Mouse (Mus musculus) kidney, adult 2 months (tissue): ENCODE measurements at regions not wholly inside any gene's neighbourhood (a gene's known extent, or its start where the extent isn't known, plus 50 kb on each side); places are given as distances from the start of the nearest gene placed in this dataset.
A peak's percentile ranks its signal among the peaks of the same experiment; 100 is the strongest.

Source experiments
- DNase-seq: peaks from one replicate; pipeline ENCODE4 v3.0.0; 2021
- H3K27ac ChIP-seq: fragments of 200-500 bp; 2 replicates; pipeline ENCODE4 v1.5.1; 2012; ENCODE audit warnings: low read depth, low read length, control low read depth, inconsistent platforms; ENCODE audit not compliant: insufficient read depth
- H3K27me3 ChIP-seq: fragments of 200-500 bp; replicated peaks from 2 replicates; pipeline ENCODE4 v1.6.1; 2012; ENCODE audit warnings: mild to moderate bottlenecking, moderate library complexity, low read length, inconsistent platforms; ENCODE audit not compliant: control insufficient read depth, insufficient read depth
- H3K36me3 ChIP-seq: fragments of 200-500 bp; 2 replicates; pipeline ENCODE4 v1.6.1; 2012; ENCODE audit warnings: mild to moderate bottlenecking, moderate library complexity, low read length, inconsistent platforms; ENCODE audit not compliant: control insufficient read depth, insufficient read depth
- H3K4me1 ChIP-seq: fragments of 200-500 bp; 2 replicates; pipeline ENCODE4 v1.6.1; 2011; ENCODE audit warnings: low read length; ENCODE audit not compliant: control insufficient read depth, insufficient read depth
- H3K4me3 ChIP-seq: fragments of 200-500 bp; 2 replicates; pipeline ENCODE4 v1.5.1; 2011; ENCODE audit warnings: mild to moderate bottlenecking, low read depth, low read length, control low read depth; ENCODE audit not compliant: insufficient read depth
- CTCF ChIP-seq: fragments of 200-500 bp; conservative IDR thresholded peaks from 2 replicates; pipeline ENCODE4 v1.5.1; 2011; ENCODE audit warnings: low read depth, mild to moderate bottlenecking, control low read depth, low read length, moderate library complexity, mixed read lengths; ENCODE audit not compliant: insufficient read depth, insufficient read length
- POLR2A ChIP-seq: fragments of 200-500 bp; IDR thresholded peaks from one replicate; pipeline ENCODE4 v1.6.1; 2011; ENCODE audit warnings: low read depth, low read length, control low read depth
- WGBS: fragments of 180-500 bp; shearing (Covaris S2); methylation state at CpG from one replicate; pipeline ENCODE4 v1.1.7; 2018; 5-methylcytosine and 5-hydroxymethylcytosine counted together

DNA sequence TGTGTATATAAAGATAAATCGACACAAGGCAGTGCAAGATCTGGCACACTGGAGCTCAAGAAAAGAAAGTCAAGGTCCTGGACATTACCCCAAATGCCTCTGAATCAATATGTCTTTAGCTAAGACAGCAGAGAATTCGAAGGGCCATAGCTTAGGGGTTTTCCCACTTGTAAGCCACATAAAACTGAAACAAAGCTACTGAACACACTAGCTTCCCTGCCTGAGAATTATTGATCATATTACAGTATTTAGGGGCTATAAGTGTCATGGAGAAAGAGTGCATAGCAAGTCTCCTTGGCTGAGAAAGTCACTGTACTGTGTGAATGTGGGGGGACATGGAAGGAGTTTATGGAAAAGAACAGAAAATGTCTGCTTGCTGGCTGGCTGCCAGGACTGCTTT lies 207.3 kb upstream of the Htr1f start:
- no peaks in the 10 kb centered on the region for H3K4me1 ChIP-seq
- 75% methylated on average over 2 of the region's 2 CpGs for WGBS

DNA sequence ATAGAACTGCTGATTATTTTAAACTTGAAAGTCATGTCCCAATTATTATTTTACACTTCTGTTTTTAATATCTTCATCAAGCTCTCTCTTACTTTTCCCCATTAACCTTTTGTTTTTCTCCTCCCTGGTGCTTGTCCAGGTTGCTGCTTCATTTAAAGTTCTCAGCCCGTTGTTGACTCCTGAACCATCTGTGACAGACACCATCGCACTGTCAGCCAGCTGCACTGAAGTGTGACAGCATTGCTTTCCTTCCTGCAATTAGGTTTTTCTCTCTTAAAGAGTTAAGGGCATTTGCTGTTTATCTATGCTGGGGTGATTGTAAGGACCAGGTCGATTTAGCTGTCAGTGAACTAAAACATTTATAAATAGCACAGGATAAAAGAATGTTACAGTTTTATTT lies 205.3 kb upstream of the Pou1f1 start:
- no peaks in the 10 kb centered on the region for H3K27me3 ChIP-seq
- H3K27ac ChIP-seq, result no peak overlapping the region
- no peaks in the 10 kb centered on the region for H3K4me1 ChIP-seq
- no peak overlapping the region for H3K4me3 ChIP-seq
- H3K36me3 ChIP-seq, result no peaks in the 10 kb centered on the region
- DNase-seq, result no peak
- TF ChIP-seq POLR2A (no peak), CTCF (no peak)
- WGBS, result 17% methylated on average over 3 of the region's 3 CpGs

More for the DNA sequence above, 207.3 kb upstream of the Htr1f start:
- Histone ChIP-seq H3K27me3 (no peaks in the 10 kb centered on the region), H3K36me3 (no peaks in the 10 kb centered on the region), H3K27ac (no peak overlapping the region), H3K4me3 (no peak overlapping the region)
- DNase-seq, result no peak
- TF ChIP-seq CTCF (no peak), POLR2A (no peak)

DNA sequence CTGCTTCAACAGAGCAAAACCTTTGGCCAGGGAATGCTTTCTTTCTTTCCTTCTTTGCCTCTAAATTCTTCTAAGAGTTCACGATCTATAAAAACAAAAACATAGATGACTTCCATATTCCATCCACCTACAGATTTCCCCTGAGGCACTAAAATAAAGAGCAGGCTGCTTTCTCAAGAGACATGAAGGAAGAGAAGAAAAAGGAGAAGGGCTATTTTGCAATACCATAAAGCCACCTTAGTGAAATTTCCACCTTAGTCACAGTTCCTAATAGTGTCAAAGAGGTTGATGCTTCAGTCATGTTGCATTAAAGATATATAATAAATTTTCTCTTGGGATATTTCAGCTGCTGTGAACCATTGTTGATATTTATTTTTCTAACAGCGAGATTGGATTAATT lies 187.9 kb upstream of the Pou1f1 start:
- DNase-seq, result no peak
- H3K4me1 ChIP-seq, result no peaks in the 10 kb centered on the region
- no peaks in the 10 kb centered on the region for H3K36me3 ChIP-seq
- TF ChIP-seq POLR2A, result no peak
- no peak for TF ChIP-seq CTCF
- no peaks in the 10 kb centered on the region for H3K27me3 ChIP-seq
- no peak overlapping the region for H3K4me3 ChIP-seq
- H3K27ac ChIP-seq, result no peak overlapping the region
- WGBS, result 72% methylated on average over 2 of the region's 2 CpGs

DNA sequence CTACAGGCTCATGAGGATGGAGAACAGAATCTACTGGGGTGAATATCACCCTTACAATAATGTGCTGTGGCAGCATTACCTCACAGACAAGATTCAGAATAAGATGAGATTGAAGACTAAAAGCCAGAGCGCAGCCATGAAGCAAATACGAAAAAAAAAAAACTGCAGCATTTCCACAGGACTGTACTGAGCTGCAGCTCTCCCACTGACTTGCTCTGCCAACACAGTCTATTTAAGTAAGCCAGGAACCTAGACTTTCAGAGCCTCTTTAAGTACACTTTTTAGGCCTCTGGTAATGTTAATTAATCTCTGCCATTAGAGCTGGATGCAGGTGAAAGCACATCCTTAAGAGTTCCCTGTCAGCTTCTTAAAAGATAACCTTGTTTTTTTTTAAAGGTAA lies 181.1 kb upstream of the Pou1f1 start:
- 97% methylated on average over 2 of the region's 2 CpGs for WGBS
- Histone ChIP-seq H3K27ac (no peak overlapping the region), H3K36me3 (no peaks in the 10 kb centered on the region)

DNA sequence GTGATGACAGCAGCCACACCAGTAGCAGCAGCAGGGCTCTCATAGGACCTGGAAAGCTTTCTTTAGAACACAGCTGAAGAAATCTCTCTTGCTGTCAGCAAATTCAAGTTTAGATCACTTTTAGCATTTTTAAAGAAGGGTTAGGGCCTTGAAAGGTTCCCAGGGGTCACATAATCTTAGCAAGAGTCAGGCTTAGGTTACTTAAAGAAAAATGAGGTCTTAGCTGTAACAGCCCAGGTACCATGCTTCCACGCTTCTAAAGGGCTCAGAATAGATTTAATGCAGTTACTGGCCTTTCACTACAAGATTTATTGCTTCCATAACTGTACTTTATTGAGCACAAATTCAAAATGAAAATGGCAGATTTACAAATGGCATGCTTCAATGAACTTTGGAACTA lies 160.4 kb upstream of the Pou1f1 start:
- DNase-seq, result no peak
- H3K27ac ChIP-seq, result no peak overlapping the region
- H3K36me3 ChIP-seq, result no peaks in the 10 kb centered on the region
- no peaks in the 10 kb centered on the region for H3K27me3 ChIP-seq
- H3K4me1 ChIP-seq, result no peaks in the 10 kb centered on the region
- H3K4me3 ChIP-seq, result no peak overlapping the region
- 66% methylated on average over 1 of the region's 1 CpGs for WGBS
- TF ChIP-seq POLR2A (no peak), CTCF (no peak)

More for the DNA sequence above, 181.1 kb upstream of the Pou1f1 start:
- H3K4me3 ChIP-seq, result no peak overlapping the region
- no peak for TF ChIP-seq CTCF
- no peak for TF ChIP-seq POLR2A
- H3K27me3 ChIP-seq, result no peaks in the 10 kb centered on the region
- DNase-seq, result no peak
- H3K4me1 ChIP-seq, result no peaks in the 10 kb centered on the region

DNA sequence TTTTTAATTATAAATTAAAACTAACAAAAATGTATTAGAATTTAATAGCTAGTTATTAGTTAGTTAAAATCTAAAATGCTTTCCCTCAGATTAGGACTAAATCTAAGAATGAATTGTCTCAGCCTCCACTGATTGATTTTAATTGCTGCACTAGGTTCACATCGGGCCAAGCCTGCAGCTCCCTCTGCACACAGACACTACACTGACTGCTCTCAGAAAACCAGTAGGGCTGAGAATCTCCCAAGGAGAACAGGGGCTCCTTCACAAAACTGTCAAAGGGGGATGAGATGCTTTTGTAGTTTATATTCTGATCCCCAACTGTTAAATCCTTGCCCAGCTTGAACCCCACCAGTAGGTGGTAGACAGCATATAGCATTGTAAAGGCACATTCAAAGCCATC lies 151.0 kb upstream of the Pou1f1 start:
- Histone ChIP-seq H3K4me1 (no peaks in the 10 kb centered on the region), H3K27ac (no peak overlapping the region), H3K27me3 (no peaks in the 10 kb centered on the region), H3K4me3 (no peak overlapping the region), H3K36me3 (no peaks in the 10 kb centered on the region)
- DNase-seq, result no peak
- WGBS, result 54% methylated on average over 1 of the region's 1 CpGs
- no peak for TF ChIP-seq CTCF
- no peak for TF ChIP-seq POLR2A

DNA sequence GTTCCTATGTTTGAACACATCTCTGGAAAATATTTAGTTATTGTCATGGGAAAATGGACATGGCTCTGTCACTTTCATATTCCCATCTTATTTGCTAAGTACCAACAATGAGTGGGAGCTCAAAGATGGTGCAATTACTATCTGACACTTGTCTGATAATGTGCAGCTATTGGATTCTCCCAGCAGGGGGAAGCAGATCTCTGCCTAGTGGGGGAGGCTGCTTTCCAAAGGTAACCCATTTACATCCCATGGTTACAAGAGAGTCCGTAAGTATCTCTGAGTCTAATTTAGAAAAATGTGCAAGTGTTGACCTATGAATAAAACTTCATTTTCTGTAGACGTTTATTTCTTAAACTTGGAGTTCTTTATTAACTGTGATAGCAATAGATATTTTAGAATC lies 149.4 kb upstream of the Pou1f1 start:
- Histone ChIP-seq H3K27ac (no peak overlapping the region), H3K4me3 (no peak overlapping the region), H3K27me3 (no peaks in the 10 kb centered on the region), H3K4me1 (no peaks in the 10 kb centered on the region), H3K36me3 (no peaks in the 10 kb centered on the region)
- WGBS, result 52% methylated on average over 2 of the region's 2 CpGs
- peak; percentile 26 for DNase-seq
- TF ChIP-seq CTCF, result peak; percentile 54
- no peak for TF ChIP-seq POLR2A

DNA sequence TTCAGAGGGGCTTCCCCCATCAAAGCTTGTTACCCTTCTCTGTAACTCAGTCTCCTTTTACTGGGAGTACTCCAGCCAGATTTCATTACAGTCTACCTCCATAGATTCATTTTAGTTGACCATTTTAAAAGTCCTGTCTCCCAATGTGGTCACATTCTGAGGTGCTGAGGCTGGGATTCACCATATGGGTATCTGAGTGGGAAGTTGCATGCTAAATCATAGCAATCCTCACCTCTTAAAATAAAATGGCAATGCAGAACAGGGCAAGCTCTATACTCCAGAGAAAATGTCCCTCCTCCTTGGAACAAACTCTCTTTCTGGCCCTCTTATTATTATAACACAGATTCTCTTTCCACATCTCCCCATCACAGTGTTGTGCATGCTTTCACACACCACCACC lies 143.8 kb upstream of the Pou1f1 start:
- H3K36me3 ChIP-seq, result no peaks in the 10 kb centered on the region
- H3K27me3 ChIP-seq, result no peaks in the 10 kb centered on the region
- TF ChIP-seq CTCF (no peak), POLR2A (no peak)
- H3K4me3 ChIP-seq, result no peak overlapping the region
- H3K27ac ChIP-seq, result no peak overlapping the region
- no peaks in the 10 kb centered on the region for H3K4me1 ChIP-seq
- DNase-seq, result no peak

DNA sequence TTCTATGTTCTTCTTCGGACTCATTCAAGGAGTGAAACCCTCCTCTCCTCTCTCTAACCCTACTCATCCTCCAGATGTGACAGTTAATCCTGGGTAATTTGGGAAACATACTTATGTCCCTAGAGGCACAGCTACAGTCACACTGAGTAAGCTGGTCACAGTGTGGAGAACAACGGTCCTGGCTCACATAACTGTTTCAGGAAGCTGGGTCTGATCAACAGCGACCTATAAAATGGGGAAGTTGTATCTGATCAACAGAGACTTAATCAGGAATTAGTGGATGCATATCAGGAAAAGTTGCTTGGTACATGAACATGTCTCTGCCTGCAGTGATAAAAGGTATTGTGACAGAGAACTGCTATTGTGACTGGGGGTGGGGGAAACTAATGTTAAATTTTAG lies 142.0 kb upstream of the Pou1f1 start:
- H3K27me3 ChIP-seq, result no peaks in the 10 kb centered on the region
- 81% methylated on average over 3 of the region's 3 CpGs for WGBS
- H3K36me3 ChIP-seq, result no peaks in the 10 kb centered on the region
- no peak overlapping the region for H3K4me3 ChIP-seq
- no peak for TF ChIP-seq POLR2A
- TF ChIP-seq CTCF, result no peak
- DNase-seq, result no peak
- H3K4me1 ChIP-seq, result no peaks in the 10 kb centered on the region
- no peak overlapping the region for H3K27ac ChIP-seq
